Mouse (Mus musculus): ENCODE measurements around the gene Gemin5.

Gemin5 gene

GRCm38 (mm10) chr11:58107664-58108337, 60.5 kb downstream of the Gemin5 start:
- DNase-seq (ENCODE audit: low spot score) = no peak

GRCm38 (mm10) chr11:58107009-58107408, 61.3 kb downstream of the Gemin5 start:
- DNase-seq (ENCODE audit: low spot score) = no peak

GRCm38 (mm10) chr11:58104351-58104791, 64.0 kb downstream of the Gemin5 start:
- DNase-seq (ENCODE audit: low spot score) = no peak

- peak; percentile 100 for DNase-seq (ENCODE audit: low spot score)
These were observed 64.5 kb downstream of the Gemin5 start, which contains the start of gene Cnot8 for GRCm38 (mm10) chr11:58103697-58104306. Gene Cnot8, plus strand, starts transcription at chr11:58104153.

GRCm38 (mm10) chr11:58103344-58103653, 65.0 kb downstream of the Gemin5 start:
- DNase-seq (ENCODE audit: low spot score) = peak; percentile 10

- peak; percentile 54 for DNase-seq (ENCODE audit: low spot score)
These were observed 65.6 kb downstream of the Gemin5 start for GRCm38 (mm10) chr11:58102581-58103343.

GRCm38 (mm10) chr11:58102146-58102545, 66.2 kb downstream of the Gemin5 start:
- DNase-seq (ENCODE audit: low spot score) = no peak

- DNase-seq (ENCODE audit: low spot score) = no peak
These were observed 67.1 kb downstream of the Gemin5 start for GRCm38 (mm10) chr11:58101194-58101720.

GRCm38 (mm10) chr11:58100006-58100405, 68.3 kb downstream of the Gemin5 start:
- no peak for DNase-seq (ENCODE audit: low spot score)

- peak; percentile 47 for DNase-seq (ENCODE audit: low spot score)
These were observed 70.0 kb downstream of the Gemin5 start for GRCm38 (mm10) chr11:58098366-58098720.

GRCm38 (mm10) chr11:58097621-58098365, 70.5 kb downstream of the Gemin5 start:
- DNase-seq (ENCODE audit: low spot score) = no peak

GRCm38 (mm10) chr11:58096821-58097620, 71.3 kb downstream of the Gemin5 start:
- no peak for DNase-seq (ENCODE audit: low spot score)

GRCm38 (mm10) chr11:58096160-58096559, 72.2 kb downstream of the Gemin5 start:
- peak; percentile 76 for DNase-seq (ENCODE audit: low spot score)

- no peak for DNase-seq (ENCODE audit: low spot score)
These were observed 72.8 kb downstream of the Gemin5 start for GRCm38 (mm10) chr11:58095561-58095960.

GRCm38 (mm10) chr11:58094766-58095165, 73.6 kb downstream of the Gemin5 start:
- DNase-seq (ENCODE audit: low spot score) = no peak

GRCm38 (mm10) chr11:58093021-58093528, 75.3 kb downstream of the Gemin5 start, which contains the start of gene Gm12248:
Gene Gm12248, minus strand, starts transcription at chr11:58093134.
- DNase-seq (ENCODE audit: low spot score) = no peak

- no peak for DNase-seq (ENCODE audit: low spot score)
These were observed 75.8 kb downstream of the Gemin5 start for GRCm38 (mm10) chr11:58092541-58092940.

- no peak for DNase-seq (ENCODE audit: low spot score)
These were observed 86.6 kb downstream of the Gemin5 start for GRCm38 (mm10) chr11:58081716-58082115.

- DNase-seq (ENCODE audit: low spot score) = no peak
These were observed 91.1 kb downstream of the Gemin5 start for GRCm38 (mm10) chr11:58077270-58077669.

- no peak for DNase-seq (ENCODE audit: low spot score)
These were observed 95.4 kb downstream of the Gemin5 start for GRCm38 (mm10) chr11:58072978-58073377.

Data from T-cell, adult 2 months (primary cell).